Mouse (Mus musculus) urinary bladder, postnatal 14 days (tissue): ENCODE data around the gene Tapt1.
"Not testable (repeated sequence)": the region's sequence is repeated elsewhere in the genome, so short reads cannot be mapped to it uniquely, and the experiment has no call there.

Experiments used
- DNase-seq: peaks from one replicate; pipeline ENCODE4 v3.0.0; 2021; ENCODE audit warnings: low spot score

The Tapt1 gene

DNA sequence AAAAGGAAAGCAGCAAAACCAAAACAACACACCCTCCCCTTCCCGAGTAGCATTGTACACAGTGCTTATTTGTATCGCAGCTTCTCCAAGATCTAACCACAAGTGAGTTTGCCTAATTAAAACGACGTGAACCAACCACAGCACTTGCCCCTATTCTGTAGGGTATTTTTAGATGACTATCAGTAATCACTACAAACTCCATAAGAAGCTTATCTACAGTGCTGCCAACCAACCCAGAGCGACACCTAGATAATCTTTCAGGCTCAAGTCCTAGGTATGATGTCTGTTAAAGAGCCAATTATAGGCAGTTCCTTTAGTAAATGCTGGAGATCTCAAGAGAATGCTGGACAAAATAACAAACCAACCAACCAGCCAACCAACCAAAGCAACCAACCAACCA is 28.6 kb downstream of the Tapt1 start:
- DNase-seq = no peak

GRCm38 (mm10) chr5:44196167-44196566 is 30.3 kb downstream of the Tapt1 start:
- DNase-seq = no peak

DNA sequence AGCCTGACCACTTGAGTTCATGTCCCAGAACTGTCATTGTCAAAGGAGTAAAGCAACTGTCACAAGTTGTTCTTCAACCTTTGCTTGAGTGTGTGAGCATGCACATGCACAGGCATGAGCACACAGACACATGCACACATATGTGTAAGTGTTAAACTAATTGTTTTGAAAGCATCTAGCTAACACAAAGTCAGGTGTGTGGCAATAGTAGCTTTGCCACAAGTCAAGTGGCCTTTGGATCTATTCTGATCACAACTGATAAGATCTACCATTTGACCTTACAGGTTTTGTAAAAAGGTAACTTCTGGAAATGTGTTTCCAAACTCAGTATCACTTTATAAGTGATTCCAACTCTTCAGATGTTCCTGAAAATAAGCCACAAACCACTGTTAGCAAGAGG is 39.1 kb downstream of the Tapt1 start:
- no peak for DNase-seq

DNA sequence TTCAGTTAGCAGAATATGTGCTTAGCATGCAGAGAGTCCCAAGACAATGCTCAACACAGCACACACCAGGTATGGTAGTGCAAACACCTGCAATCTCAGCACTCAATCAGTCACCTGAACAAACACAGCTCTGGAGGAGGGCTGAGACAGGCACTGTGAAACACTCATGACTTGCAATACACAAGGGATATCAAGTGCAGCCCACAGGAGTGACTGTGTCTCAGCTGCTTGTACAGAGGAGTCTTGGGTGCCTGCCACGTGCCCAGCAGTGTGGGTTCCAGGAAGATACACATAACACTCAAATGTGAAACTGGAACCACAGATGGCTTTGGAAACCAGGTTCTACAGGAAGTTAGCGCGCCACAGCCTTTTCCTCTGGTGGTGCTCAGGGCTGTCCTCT is 44.8 kb downstream of the Tapt1 start:
- peak; percentile 6 for DNase-seq

- no peak for DNase-seq
These were observed 46.0 kb downstream of the Tapt1 start for GRCm38 (mm10) chr5:44180450-44180849.

DNA sequence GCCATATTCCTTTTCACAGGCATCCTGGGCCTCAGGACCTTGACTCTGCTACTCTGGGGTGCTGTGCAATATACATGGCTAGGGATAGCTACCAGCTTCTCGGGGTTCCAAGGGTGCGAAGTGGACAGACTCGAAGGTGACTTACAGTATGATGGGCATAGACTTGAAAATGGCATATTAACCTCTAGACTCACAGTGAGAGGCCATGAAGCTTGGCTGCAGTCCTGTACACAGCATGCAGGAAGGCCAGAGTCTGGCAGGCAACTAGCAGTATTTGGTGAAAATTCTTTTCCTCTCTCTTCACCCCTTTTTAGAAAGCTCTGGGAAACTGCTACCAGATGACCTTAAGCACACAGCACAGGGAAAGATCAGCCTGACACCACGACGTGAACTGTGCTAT is 52.4 kb downstream of the Tapt1 start:
- DNase-seq = no peak

DNA sequence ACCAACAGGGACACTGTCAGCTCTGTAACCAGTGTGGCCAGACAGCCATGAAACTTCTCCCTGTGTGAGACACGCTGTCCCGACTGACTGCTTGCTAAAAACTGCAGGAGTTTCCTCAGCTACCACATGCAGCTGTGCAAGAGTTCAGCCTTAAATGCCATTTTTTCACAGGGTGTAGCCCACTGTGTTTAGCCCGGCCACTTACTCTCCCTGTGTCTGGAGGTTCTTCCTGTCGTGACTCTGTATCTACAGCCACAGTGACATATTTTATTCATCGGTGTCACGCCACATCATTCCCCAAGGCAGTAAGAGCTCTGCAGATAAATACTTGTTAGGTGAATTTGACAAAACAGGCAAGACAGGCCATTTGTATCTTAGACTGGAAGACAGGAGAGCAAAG is 59.6 kb downstream of the Tapt1 start:
- DNase-seq = no peak

- DNase-seq = peak; percentile 18
These were observed 60.6 kb downstream of the Tapt1 start for GRCm38 (mm10) chr5:44165854-44166253.

DNA sequence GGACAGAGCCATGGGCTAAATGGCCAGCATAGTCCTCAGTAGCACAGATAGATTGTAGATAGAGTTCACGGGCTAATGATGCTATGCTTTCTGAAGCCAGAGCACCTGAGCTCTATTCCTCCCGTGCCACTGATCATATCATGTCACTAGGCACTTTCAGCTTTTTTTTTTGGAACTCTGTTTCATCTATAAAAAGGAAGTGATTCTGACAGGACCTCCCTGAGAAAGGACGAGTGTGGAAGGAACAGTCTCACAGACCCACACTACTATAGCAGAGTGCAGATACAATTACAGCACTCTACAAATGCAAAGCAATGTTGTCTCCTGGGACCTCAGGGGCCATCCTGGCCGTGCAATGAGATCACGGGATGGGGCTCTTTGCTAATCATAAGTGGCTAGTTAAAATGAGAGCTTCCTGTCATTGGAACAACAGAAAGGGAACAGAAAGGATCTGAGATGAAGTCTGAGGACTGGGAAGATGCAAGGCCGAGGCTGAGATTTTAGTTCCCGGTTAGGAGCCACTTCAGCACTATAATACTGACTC is 62.1 kb downstream of the Tapt1 start:
- no peak for DNase-seq

- DNase-seq = no peak
These were observed 63.1 kb downstream of the Tapt1 start for GRCm38 (mm10) chr5:44163318-44163717.

DNA sequence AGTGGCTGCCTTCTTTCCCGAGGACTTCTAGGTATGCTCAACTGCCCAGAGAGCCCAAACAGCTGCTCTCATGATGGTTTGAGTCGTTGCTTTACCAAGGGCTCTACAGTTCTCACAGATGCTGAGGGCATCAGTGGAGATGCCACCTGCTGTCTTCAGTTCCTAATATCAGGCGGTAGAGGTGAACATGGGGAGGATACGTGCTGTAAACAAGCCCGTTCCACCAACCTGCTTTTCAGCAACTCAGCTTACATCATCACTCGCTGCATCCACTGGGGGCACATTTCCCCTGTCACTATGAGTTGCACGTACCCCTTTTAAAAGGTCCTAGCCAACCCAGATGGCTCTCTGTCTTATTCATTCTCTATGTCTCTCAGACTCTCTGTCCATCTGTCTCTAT is 63.6 kb downstream of the Tapt1 start:
- no peak for DNase-seq

DNA sequence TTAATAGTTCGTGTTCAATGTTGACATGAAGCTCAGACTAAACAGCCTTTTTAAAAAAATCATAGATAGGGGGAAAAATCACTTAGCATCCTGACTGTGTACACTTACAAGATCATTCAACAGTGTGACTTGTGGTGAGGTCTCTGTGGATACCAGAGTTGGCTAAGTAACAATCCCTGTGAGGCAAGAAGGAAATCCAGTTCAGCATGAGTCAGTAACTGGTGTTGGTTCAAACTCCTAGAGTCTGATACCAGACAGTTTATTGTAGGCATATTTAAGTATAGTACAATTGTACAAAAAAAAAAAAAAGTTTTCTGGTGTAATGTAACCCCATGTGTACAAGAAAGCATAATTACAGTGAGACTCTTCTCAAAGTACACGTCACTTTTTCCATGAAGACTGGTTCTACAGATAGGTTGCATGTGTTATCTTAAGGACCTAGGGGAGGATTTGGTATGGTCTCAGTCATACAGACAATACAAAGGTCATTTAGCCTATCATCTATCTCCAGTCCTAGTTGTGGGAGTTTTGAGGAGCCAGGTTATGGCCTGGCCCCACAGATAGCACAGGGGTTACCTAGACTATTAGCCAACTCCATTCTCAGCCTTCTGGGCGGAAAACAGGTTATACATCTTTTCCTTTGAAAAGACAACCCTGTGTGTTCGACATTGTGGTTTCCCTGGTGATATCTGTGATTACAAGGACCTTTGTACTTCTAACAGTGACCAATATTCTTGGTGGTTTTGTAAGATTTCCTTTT is 66.6 kb downstream of the Tapt1 start:
- no peak for DNase-seq

DNA sequence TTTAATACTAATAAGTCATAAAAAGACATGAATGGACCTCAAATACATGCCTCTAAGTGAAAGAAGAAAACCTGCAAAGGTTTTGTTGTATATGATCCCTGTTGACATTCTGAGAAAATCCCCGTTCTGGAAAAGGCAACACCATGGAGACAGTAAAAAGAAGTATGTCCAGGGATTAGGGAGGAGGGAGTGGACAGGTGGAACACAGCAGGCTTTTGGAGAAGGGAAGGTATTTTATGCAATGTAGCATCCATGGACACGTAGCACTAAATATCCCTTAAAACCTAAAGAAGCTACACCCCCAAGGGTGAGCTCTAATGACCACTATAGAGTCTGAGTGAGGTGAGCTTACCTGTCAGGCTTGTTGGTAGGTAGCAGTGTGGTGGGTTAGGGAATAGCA is 67.2 kb downstream of the Tapt1 start:
- no peak for DNase-seq

- DNase-seq = no peak
These were observed 68.0 kb downstream of the Tapt1 start for GRCm38 (mm10) chr5:44158458-44158857.

GRCm38 (mm10) chr5:44157760-44158159 is 68.7 kb downstream of the Tapt1 start:
- DNase-seq = no peak

GRCm38 (mm10) chr5:44153050-44153449 is 73.4 kb downstream of the Tapt1 start:
- no peak for DNase-seq

GRCm38 (mm10) chr5:44151327-44152051 is 74.9 kb downstream of the Tapt1 start:
- DNase-seq = peak; percentile 29

DNA sequence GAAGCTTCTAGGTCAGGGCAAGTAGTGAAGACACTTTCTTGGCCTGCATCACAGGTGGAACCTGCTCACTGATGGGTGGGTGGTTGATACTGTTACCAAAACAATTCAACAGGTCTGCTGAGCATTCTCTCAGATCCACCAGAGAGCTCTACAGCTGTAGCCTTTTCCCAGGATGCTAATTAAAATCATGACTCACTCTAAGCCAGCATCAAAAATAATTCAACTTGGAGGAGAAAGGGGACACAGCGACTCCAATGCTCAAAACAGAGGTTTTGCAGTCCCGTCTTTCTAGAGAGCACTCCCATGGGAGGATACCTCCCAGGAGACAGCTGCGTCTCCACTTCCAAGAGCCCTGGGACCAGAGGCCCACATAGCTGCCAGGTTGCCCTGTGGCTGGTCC is 78.7 kb downstream of the Tapt1 start:
- no peak for DNase-seq

DNA sequence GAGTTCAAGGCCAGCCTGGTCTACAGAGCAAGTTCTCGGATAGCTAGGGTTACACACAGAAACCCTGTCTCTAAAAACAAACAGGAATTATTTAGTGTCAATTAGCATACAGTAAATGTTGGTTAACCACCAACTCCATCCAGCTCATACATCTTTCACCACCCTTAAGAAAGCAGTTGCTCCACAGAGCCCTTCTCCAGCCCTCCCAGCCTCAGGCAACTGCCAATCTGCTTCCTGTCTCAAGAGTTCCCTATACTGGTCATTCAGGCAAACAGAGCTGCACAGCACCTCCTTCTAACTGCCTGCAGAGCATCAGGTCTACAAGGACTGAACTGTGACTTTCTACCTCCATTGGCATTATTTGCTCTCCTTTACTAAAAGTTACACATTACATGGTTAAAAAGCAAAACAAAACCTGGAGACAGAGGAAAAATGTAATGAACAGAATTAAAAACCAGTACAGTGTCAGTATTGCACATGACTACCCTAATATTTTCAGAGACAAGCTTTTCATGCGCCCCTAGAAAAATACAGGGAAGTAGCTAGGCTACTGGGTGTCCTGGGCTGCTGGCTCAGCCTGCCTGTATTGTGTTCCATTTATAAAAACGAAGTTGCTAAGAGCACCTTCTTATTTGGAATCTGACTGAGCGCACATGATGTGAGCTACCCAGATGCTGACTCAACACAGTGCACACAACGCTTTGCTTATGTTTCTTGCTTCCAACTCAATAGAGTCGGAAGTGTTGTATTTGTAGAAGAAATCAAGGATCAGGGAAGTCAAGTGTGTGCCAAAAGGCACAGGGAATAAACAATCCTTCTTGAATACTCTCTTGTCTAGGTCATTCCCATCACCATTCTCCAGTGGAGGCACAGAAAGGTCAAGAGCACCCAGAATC is 79.7 kb downstream of the Tapt1 start:
- DNase-seq = no peak

GRCm38 (mm10) chr5:44143467-44144235 is 82.8 kb downstream of the Tapt1 start:
- DNase-seq = no peak

DNA sequence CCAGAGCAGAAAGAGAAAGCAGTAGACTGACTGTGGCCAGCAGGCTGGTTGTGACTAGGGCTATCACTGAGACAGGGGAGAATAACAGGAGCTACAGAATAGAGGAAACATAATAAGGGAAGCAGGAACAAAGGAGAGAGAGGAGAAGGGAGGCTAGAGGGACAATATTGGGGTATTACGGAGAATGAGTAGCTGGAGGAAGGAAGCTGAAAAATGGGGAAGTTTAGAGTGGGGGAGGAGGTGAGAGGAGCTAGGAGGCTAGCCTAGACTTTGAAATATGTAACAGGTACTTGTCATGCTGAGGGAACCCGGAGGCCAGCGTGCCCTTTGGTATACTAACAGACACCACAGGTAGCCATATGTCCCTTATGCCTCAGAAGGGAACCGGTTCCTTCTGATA is 98.9 kb downstream of the Tapt1 start:
- DNase-seq = no peak

DNA sequence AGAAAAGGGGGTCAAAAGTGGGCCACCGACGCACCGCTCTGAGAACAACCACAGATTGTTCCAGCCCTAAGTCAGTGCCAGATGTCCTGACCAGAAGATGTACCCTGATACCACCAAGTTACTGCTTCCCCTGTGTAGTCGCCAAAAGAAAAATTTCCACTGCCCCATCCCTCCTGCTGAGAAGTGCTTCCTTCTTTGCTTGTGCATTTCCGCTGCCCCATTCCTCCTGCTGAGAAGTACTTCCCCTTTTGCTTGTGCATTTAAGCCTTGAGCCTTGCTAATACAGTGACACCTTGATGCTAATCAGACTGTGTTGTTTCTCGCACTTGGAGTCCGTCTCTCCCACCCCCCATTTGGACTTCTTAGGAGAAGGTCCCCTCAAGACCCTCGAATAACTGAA is 99.9 kb downstream of the Tapt1 start:
- not testable (repeated sequence) for DNase-seq
